Mouse (Mus musculus): Measurements from ENCODE around the gene Scn7a. TPM values are rescaled to one million over a fixed set of nuclear protein-coding genes. Genes with fewer than 3 reads are reported as not detected.
A peak's percentile ranks its signal among the peaks of the same experiment; 100 is the strongest.

Scn7a gene
- total RNA-seq (2021): 1 to 10 TPM in 1 of 2 experiments, under 1 TPM in 1; 0.95 to 1.2 TPM
- long read RNA-seq, experiment 1, partial matches to known transcripts: 0 of 1 reads
- long read RNA-seq, experiment 1, other reads (novel, unspliced or antisense): 1 of 1 reads
- long read RNA-seq, experiment 2, partial matches to known transcripts: 0 of 1 reads
- long read RNA-seq, experiment 2, other reads (novel, unspliced or antisense): 1 of 1 reads

GRCm38 (mm10) chr2:66784765-66785164, at the start of gene Scn7a:
Gene Scn7a, minus strand, starts transcription at chr2:66784914.
- DNase-seq (ENCODE audit: low spot score in 2 of 2): no peak

DNA sequence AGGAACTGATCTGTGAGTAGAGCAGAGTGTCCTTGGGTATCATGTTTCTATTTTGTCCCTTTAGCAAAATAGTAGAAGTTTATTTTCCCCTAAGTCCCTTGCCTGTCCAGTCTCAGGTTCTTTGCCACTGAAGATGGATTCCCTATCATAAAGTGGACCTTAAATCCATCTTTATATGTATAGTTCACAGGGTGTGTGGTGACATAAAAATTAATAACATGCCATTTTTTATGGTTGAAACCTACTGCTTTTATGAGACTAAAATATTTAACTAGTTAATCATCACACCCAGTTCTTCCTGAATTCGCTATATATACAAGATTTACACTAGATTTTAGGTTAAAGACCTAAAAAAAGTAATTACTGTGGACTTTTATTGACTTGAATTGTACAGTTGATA, 43.0 kb upstream of the Scn7a start:
- no peak for DNase-seq (ENCODE audit: low spot score in 2 of 2)

DNA sequence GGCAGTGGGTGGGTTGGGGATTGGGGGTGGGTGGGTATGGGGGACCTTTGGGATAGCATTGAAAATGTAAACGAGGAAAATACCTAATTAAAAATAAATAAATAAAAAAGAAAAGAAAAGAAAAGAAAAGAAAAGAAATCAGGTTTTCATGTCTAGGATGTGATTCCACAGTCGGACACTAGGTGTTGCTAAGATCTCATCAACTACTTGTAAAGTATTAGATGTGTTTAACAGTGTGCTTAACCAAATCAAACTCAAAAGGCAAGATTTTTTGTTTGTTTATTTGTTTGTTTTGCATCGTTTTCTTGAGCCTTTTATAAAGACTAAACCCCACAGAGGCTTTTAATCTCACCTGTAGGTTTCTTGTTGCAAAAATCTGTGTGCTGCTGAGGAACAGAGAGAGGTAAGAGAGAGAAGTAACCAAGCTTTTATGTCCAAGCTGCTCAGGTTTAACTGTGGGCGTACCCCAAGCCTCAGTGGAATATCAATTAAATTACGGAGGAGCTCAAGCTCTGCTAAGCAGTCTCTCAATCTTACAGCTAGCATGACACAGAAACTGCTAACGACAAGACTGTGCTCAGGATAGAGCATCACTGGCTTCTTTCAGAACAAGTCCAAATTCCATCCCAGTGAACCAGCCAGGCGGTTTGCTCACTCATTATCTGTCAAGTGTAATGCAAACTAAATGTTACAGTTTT, 35.3 kb upstream of the Scn7a start:
- peak in 1 of 2 experiments; percentile 26 for DNase-seq (ENCODE audit: low spot score in 2 of 2)

DNA sequence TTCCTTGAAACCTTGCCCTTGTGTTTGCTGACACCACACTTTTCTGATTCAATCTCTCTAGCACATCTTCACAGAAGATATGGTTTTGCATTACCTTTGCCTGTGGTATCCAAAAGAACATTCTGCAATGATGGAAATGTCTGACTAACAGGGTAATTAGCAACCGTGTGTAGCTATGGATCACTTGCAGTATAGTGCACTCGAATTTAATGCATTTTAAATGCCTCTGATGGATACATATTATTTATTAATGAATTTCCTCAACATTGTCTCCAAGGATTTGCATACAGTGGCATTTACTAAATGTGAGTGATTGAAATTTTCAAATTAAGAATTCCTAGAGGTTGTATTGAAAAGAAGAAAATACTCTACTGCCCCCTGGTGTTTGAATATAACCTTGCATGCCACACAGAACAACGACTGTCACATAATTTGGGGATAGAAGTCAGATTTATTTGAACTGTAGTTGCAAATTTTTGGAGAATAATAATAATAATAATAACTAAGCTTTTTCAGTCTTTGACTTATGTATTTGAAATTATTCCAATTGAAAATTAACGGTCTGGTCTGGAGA, 15.0 kb upstream of the Scn7a start:
- peak in 1 of 2 experiments; percentile 64 for DNase-seq (ENCODE audit: low spot score in 2 of 2)

DNA sequence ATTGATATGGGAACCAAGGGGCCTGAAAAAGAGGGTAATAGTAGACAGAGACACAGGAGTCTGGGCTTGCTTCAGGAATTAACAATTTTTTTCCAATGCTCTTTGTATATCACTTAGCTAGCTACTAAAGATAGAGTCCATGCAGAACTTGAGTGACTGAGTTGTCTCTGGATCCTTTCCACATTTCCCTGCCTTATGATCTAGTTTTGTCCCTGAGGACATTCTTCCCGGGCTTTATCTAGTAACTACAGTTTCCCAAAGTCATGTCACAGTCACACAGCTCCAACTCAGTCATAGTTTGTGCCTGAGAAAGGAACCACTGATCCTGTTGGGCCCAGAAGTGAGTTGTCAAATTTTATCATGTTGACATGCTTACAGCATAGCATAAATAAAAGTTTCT, 12.8 kb upstream of the Scn7a start:
- DNase-seq (ENCODE audit: low spot score in 2 of 2): no peak

GRCm38 (mm10) chr2:66791629-66792028, 6.9 kb upstream of the Scn7a start:
- no peak for DNase-seq (ENCODE audit: low spot score in 2 of 2)

GRCm38 (mm10) chr2:66780884-66781283, 3.8 kb downstream of the Scn7a start:
- DNase-seq (ENCODE audit: low spot score in 2 of 2): no peak

DNA sequence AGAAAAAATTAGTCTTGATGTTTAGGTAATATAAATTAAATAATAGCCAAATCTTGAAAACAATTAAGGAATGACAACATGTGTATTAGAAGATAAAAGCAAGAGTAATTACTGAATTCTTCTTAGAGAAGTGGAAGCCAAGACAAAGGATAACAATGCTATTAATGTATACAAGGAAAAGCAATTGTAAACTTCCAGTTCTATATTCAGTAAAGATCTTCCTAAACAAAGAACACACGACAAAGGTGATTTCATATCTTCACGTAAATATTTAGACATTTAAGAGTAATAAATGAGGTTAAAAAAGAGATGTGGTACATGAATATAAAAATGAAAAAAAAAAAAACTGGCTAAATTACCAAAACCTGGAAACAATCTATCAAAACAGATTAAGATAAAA, 16.7 kb downstream of the Scn7a start:
- DNase-seq (ENCODE audit: low spot score in 2 of 2): no peak

DNA sequence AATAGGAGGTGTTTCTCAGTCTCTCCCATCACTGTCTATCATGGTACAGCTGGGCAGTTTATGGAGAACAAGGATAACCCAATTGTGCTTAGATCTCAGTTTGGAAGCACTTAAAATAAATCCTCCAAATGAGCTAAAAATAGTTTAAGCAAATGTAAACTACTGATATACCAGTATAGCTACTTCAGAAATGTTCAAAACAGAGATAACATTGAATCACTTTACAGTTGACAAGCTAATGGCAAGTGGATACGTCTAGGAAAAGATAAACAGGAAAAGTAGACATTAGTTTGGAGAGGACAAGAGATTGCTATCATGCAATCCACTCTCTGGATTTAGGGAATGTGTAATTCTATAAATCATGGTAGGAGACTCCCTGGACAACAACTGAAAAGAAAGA, 19.5 kb downstream of the Scn7a start:
- no peak for DNase-seq (ENCODE audit: low spot score in 2 of 2)

- DNase-seq (ENCODE audit: low spot score in 2 of 2): no peak
Measured at GRCm38 (mm10) chr2:66762905-66763304, 21.8 kb downstream of the Scn7a start.

- no peak for DNase-seq (ENCODE audit: low spot score in 2 of 2)
Measured at GRCm38 (mm10) chr2:66728002-66728401, 56.7 kb downstream of the Scn7a start.

DNA sequence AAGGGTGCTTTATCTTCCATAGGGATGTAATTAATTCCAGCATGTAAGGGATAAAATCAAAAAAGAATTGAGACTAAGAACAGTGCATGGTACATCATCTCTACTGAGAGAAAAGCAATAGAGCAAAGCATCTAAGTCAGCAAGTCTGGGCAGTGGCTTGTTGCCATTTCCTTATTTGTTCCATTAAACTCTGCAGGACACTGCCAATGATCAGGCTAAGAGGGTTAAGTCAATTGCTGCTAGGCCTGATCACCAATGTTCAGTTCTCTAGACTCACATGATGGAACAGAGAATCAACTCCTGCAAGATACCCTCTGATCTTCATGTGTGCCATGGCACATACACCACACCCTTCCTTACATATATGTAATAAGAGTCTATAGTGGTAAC, 57.1 kb downstream of the Scn7a start:
- DNase-seq (ENCODE audit: low spot score in 2 of 2): no peak

DNA sequence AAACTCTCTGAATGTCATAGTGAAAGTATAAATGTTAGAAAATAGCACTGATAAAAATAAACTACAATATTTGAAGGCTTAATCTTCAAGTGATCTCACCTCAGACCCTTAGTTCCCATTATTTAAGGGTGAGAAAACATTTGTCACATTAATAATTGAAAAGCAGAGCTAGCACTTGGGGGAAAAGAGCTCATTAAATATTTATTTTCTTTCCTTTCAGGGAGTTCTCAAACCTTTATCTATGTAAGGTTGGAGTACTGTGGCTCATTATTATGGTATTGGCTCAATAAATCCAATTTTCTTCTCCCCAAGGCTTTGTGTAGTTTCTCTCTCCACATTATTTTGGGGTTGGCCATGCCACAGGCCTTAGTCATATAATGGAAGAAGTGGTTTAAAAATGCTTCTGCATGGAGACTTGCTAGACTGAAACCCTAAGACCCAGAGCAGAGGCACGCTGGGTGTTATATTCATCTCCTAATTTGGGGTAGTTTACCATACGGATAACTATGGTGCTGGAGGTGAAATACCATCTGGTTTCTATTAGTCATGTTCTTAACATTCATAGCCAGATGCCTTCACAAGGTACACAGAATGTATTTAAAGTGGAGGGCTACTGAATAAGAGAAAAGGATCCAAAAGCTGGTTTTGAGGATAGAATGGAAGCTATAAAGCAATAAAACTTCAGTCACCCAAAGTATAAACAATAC, 57.7 kb downstream of the Scn7a start:
- no peak for DNase-seq (ENCODE audit: low spot score in 2 of 2)

GRCm38 (mm10) chr2:66712071-66712470, 72.6 kb downstream of the Scn7a start:
- DNase-seq (ENCODE audit: low spot score in 2 of 2): no peak

DNA sequence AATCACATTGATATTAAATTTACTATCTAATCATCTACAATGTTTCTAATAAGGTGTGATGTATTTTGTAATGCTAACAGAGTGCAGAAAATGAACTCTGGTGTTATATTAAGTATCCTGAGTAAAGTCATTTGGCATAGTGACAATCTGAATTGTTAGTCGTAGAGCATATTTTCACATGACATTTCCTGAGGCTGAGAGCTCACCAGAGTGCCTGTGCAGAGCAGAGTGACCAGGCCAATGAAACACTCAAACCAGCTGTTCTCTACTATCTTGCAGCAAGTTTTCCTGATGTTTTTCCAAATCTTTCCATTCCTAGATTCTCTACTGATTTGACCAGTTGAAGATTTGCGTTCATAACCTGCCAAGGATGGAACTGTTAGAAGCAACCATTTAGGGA, 92.4 kb downstream of the Scn7a start:
- no peak for DNase-seq (ENCODE audit: low spot score in 2 of 2)

GRCm38 (mm10) chr2:66661988-66662387, 122.7 kb downstream of the Scn7a start:
- DNase-seq (ENCODE audit: low spot score in 2 of 2): no peak

- no peak for DNase-seq (ENCODE audit: low spot score in 2 of 2)
Measured at GRCm38 (mm10) chr2:66656430-66656829, 128.3 kb downstream of the Scn7a start.

- no peak for DNase-seq (ENCODE audit: low spot score in 2 of 2)
Measured at GRCm38 (mm10) chr2:66655431-66655830, 129.3 kb downstream of the Scn7a start.

DNA sequence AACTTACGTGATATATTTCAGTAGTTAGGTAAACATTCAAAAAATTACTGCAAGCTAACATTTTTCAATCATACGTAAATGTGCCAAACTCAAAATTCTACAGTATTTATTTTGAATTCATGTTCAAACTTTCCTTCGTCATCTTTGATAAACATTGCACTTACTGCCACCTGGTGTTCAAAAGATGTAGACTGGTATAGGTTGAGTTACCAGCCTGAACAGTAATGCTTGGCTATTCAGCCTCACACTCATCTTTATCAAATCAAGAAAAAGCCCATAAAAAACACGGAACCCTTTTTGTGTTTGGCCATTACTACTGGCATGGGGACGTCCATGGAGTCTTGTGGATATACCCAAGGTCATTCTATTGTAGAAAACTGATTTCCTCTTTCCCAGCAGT, 140.3 kb downstream of the Scn7a start:
- peak in 1 of 2 experiments; percentile 63 for DNase-seq (ENCODE audit: low spot score in 2 of 2)

DNA sequence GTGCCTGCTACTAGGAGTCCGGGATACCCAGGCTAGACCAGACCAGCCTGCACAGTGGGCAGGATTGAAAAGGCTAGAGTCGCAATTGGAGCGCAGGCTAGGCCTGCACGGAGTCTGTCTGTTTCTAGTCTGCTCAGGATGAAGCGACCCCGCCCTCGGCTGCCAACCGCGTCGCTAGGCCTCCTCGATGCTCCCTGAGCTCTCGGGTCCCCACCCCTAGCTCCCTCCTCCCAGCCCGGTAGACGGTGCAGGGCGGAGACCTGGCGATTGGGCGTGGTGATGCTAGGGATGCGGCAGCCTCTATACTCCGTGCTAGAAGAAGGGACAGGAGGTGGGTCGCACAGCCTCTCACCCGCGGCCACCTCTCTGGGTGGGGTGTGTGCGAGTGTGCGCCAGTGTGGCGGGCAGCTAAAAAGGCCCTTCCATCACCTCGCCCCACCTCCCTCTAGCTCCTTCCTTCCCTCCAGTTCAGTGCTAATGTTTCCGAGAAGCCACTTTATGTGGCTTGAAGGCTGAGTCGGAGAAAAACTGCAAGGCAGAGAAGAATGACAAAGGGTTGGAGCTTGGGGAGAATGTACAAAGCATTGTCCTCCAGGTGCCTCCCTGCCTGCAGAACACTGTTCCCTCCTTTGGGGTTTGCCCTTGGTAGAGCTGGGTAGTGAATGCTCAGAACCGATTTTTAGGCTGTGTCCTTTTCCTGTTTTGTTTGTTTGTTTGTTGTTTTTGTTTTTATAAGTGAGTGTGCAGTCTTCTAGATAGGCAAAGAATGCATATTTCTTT, 149.9 kb downstream of the Scn7a start, which contains the start of gene Scn9a:
Gene Scn9a (minus strand): TSS at position 383 of the 780 bp plus-strand sequence.
- peak in 1 of 2 experiments; percentile 9 for DNase-seq (ENCODE audit: low spot score in 2 of 2)

DNA sequence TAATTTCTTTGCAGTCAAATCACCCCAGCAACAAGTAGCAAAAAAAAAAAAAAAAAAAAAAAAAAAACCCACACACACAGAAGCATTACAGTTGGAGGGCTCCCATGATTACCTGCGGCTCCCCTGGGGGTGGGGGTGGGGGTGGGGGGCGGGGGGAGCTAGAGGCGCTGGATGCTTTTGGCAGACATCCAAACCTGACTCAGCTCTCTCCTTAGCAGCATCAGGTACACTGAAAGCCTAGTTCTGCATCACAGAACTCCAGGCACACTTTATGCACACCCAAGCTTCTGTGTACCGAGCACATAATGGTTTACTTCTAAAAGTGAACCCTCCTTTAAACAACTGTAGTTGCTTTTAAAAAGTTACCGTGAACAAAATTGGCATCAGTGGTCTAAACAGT, 152.0 kb downstream of the Scn7a start:
- DNase-seq (ENCODE audit: low spot score in 2 of 2): no peak

All from layer of hippocampus, postnatal 14 days (tissue).